Mouse (Mus musculus): ENCODE measurements around the gene Ncoa7. TPM values are rescaled to one million over a fixed set of nuclear protein-coding genes. Genes with fewer than 3 reads are reported as not detected.
"Not testable (repeated sequence)": the region's sequence is repeated elsewhere in the genome, so short reads cannot be mapped to it uniquely, and the experiment has no call there.

Gene Ncoa7
- polyA plus RNA-seq, 1 experiment from 2014 or later, result 10.6 TPM

GRCm38 (mm10) chr10:30791016-30791415, 12.1 kb downstream of the Ncoa7 start:
- Histone ChIP-seq H3K36me3 (ENCODE audit: control insufficient read depth, insufficient read depth, low read length) (peaks cover 7% of the 10 kb centered on the region; the same call in 1 of the 2 replicates), H3K9ac (ENCODE audit: low read depth, low read length) (no peak overlapping the region), H3K27ac (replicated peaks; ENCODE audit: low read depth, low read length) (no peak overlapping the region), H3K4me3 (ENCODE audit: low read depth, low read length) (no peak overlapping the region), H3K9me3 (ENCODE audit: control insufficient read depth, low read length) (0 out of 2 replicates have a peak, but pooled peaks cover 24% of the 10 kb centered on the region), H3K4me2 (ENCODE audit: low read depth, low read length) (no peak overlapping the region), H3K27me3 (replicated peaks; ENCODE audit: control insufficient read depth, insufficient read depth, low read length) (no peaks in the 10 kb centered on the region), H3K4me1 (ENCODE audit: control insufficient read depth, insufficient read depth, low read length) (no peaks in the 10 kb centered on the region)
- ATAC-seq (ENCODE audit: low read depth), result no peak
- no peak for DNase-seq (ENCODE audit: low spot score)
- WGBS, result 81% methylated on average over 3 of the region's 3 CpGs

GRCm38 (mm10) chr10:30789521-30789920, 13.6 kb downstream of the Ncoa7 start:
- Histone ChIP-seq H3K36me3 (ENCODE audit: control insufficient read depth, insufficient read depth, low read length) (0 out of 2 replicates have a peak, but pooled peaks cover 2% of the 10 kb centered on the region), H3K9ac (ENCODE audit: low read depth, low read length) (no peak overlapping the region), H3K27ac (replicated peaks; ENCODE audit: low read depth, low read length) (no peak overlapping the region), H3K9me3 (ENCODE audit: control insufficient read depth, low read length) (0 out of 2 replicates have a peak, but pooled peaks cover 16% of the 10 kb centered on the region), H3K4me2 (ENCODE audit: low read depth, low read length) (no peak overlapping the region), H3K4me1 (ENCODE audit: control insufficient read depth, insufficient read depth, low read length) (no peaks in the 10 kb centered on the region), H3K27me3 (replicated peaks; ENCODE audit: control insufficient read depth, insufficient read depth, low read length) (no peaks in the 10 kb centered on the region), H3K4me3 (ENCODE audit: low read depth, low read length) (no peak overlapping the region)
- ATAC-seq (ENCODE audit: low read depth), result no peak
- no peak for DNase-seq (ENCODE audit: low spot score)
- WGBS, result 98% methylated on average over 5 of the region's 5 CpGs

- H3K4me3 ChIP-seq (ENCODE audit: low read depth, low read length), result no peak overlapping the region
- no peaks in the 10 kb centered on the region for H3K27me3 ChIP-seq (replicated peaks; ENCODE audit: control insufficient read depth, insufficient read depth, low read length)
- H3K4me1 ChIP-seq (ENCODE audit: control insufficient read depth, insufficient read depth, low read length), result no peaks in the 10 kb centered on the region
- H3K27ac ChIP-seq (replicated peaks; ENCODE audit: low read depth, low read length), result no peak overlapping the region
- H3K4me2 ChIP-seq (ENCODE audit: low read depth, low read length), result no peak overlapping the region
- ATAC-seq (ENCODE audit: low read depth) (no peak), DNase-seq (ENCODE audit: low spot score) (no peak)
- no peaks in the 10 kb centered on the region for H3K36me3 ChIP-seq (ENCODE audit: control insufficient read depth, insufficient read depth, low read length)
- no peak overlapping the region for H3K9ac ChIP-seq (ENCODE audit: low read depth, low read length)
- 87% methylated on average over 1 of the region's 1 CpGs for WGBS
- 0 out of 2 replicates have a peak, but pooled peaks cover 10% of the 10 kb centered on the region for H3K9me3 ChIP-seq (ENCODE audit: control insufficient read depth, low read length)
Observed at GRCm38 (mm10) chr10:30788340-30788721, 14.8 kb downstream of the Ncoa7 start.

- 87% methylated on average over 3 of the region's 3 CpGs for WGBS
- no peaks in the 10 kb centered on the region for H3K27me3 ChIP-seq (replicated peaks; ENCODE audit: control insufficient read depth, insufficient read depth, low read length)
- ATAC-seq (ENCODE audit: low read depth), result no peak
Observed at GRCm38 (mm10) chr10:30787684-30788339, 15.3 kb downstream of the Ncoa7 start.

GRCm38 (mm10) chr10:30786103-30786754, 16.9 kb downstream of the Ncoa7 start:
- no peak for ATAC-seq (ENCODE audit: low read depth)
- H3K27ac ChIP-seq (replicated peaks; ENCODE audit: low read depth, low read length), result no peak overlapping the region
- no peaks in the 10 kb centered on the region for H3K36me3 ChIP-seq (ENCODE audit: control insufficient read depth, insufficient read depth, low read length)
- H3K4me3 ChIP-seq (ENCODE audit: low read depth, low read length), result no peak overlapping the region
- no peaks in the 10 kb centered on the region for H3K4me1 ChIP-seq (ENCODE audit: control insufficient read depth, insufficient read depth, low read length)
- no peaks in the 10 kb centered on the region for H3K27me3 ChIP-seq (replicated peaks; ENCODE audit: control insufficient read depth, insufficient read depth, low read length)
- 76% methylated on average over 5 of the region's 5 CpGs for WGBS
- DNase-seq (ENCODE audit: low spot score), result peak; percentile 11
- H3K4me2 ChIP-seq (ENCODE audit: low read depth, low read length), result no peak overlapping the region
- 0 out of 2 replicates have a peak, but pooled peaks cover 2% of the 10 kb centered on the region for H3K9me3 ChIP-seq (ENCODE audit: control insufficient read depth, low read length)
- no peak overlapping the region for H3K9ac ChIP-seq (ENCODE audit: low read depth, low read length)

More at GRCm38 (mm10) chr10:30787684-30788339, 15.3 kb downstream of the Ncoa7 start:
- Histone ChIP-seq H3K9me3 (ENCODE audit: control insufficient read depth, low read length) (0 out of 2 replicates have a peak, but pooled peaks cover 10% of the 10 kb centered on the region), H3K36me3 (ENCODE audit: control insufficient read depth, insufficient read depth, low read length) (no peaks in the 10 kb centered on the region), H3K4me2 (ENCODE audit: low read depth, low read length) (no peak overlapping the region), H3K4me1 (ENCODE audit: control insufficient read depth, insufficient read depth, low read length) (no peaks in the 10 kb centered on the region), H3K9ac (ENCODE audit: low read depth, low read length) (no peak overlapping the region), H3K27ac (replicated peaks; ENCODE audit: low read depth, low read length) (no peak overlapping the region), H3K4me3 (ENCODE audit: low read depth, low read length) (no peak overlapping the region)
- no peak for DNase-seq (ENCODE audit: low spot score)

- H3K9me3 ChIP-seq (ENCODE audit: control insufficient read depth, low read length); H3K27me3 ChIP-seq (replicated peaks; ENCODE audit: control insufficient read depth, insufficient read depth, low read length); H3K4me2 ChIP-seq (ENCODE audit: low read depth, low read length); H3K4me3 ChIP-seq (ENCODE audit: low read depth, low read length); H3K27ac ChIP-seq (replicated peaks; ENCODE audit: low read depth, low read length); ATAC-seq (ENCODE audit: low read depth); H3K9ac ChIP-seq (ENCODE audit: low read depth, low read length); H3K36me3 ChIP-seq (ENCODE audit: control insufficient read depth, insufficient read depth, low read length); DNase-seq (ENCODE audit: low spot score); H3K4me1 ChIP-seq (ENCODE audit: control insufficient read depth, insufficient read depth, low read length): not testable (repeated sequence)
- 97% methylated on average over 7 of the region's 9 CpGs for WGBS
Observed at GRCm38 (mm10) chr10:30780921-30781320, 22.2 kb downstream of the Ncoa7 start.

GRCm38 (mm10) chr10:30778240-30778639, 24.9 kb downstream of the Ncoa7 start:
- Histone ChIP-seq H3K27ac (replicated peaks; ENCODE audit: low read depth, low read length) (no peak overlapping the region), H3K9me3 (ENCODE audit: control insufficient read depth, low read length) (no peaks in the 10 kb centered on the region), H3K4me2 (ENCODE audit: low read depth, low read length) (no peak overlapping the region), H3K9ac (ENCODE audit: low read depth, low read length) (no peak overlapping the region), H3K27me3 (replicated peaks; ENCODE audit: control insufficient read depth, insufficient read depth, low read length) (no peaks in the 10 kb centered on the region), H3K36me3 (ENCODE audit: control insufficient read depth, insufficient read depth, low read length) (no peaks in the 10 kb centered on the region), H3K4me1 (ENCODE audit: control insufficient read depth, insufficient read depth, low read length) (no peaks in the 10 kb centered on the region), H3K4me3 (ENCODE audit: low read depth, low read length) (no peak overlapping the region)
- ATAC-seq (ENCODE audit: low read depth) (0 out of 2 replicates have a peak, but pooled peaks have one; percentile 53), DNase-seq (ENCODE audit: low spot score) (no peak)
- WGBS, result 52% methylated on average over 3 of the region's 3 CpGs

- no peaks in the 10 kb centered on the region for H3K9me3 ChIP-seq (ENCODE audit: control insufficient read depth, low read length)
- 0 out of 2 replicates have a peak, but pooled peaks cover 4% of the 10 kb centered on the region for H3K36me3 ChIP-seq (ENCODE audit: control insufficient read depth, insufficient read depth, low read length)
- H3K4me3 ChIP-seq (ENCODE audit: low read depth, low read length), result no peak overlapping the region
- WGBS, result 77% methylated on average over 2 of the region's 2 CpGs
- no peak overlapping the region for H3K9ac ChIP-seq (ENCODE audit: low read depth, low read length)
- no peak for DNase-seq (ENCODE audit: low spot score)
- no peaks in the 10 kb centered on the region for H3K4me1 ChIP-seq (ENCODE audit: control insufficient read depth, insufficient read depth, low read length)
- no peak for ATAC-seq (ENCODE audit: low read depth)
- no peak overlapping the region for H3K27ac ChIP-seq (replicated peaks; ENCODE audit: low read depth, low read length)
- no peak overlapping the region for H3K4me2 ChIP-seq (ENCODE audit: low read depth, low read length)
- no peaks in the 10 kb centered on the region for H3K27me3 ChIP-seq (replicated peaks; ENCODE audit: control insufficient read depth, insufficient read depth, low read length)
Observed at GRCm38 (mm10) chr10:30775987-30776386, 27.1 kb downstream of the Ncoa7 start.

All from embryonic facial prominence, embryonic 14.5 days (tissue).